Mouse (Mus musculus) kidney, embryonic 15.5 days (tissue): ENCODE data around the gene Usp33. TPM values are rescaled to one million over a fixed set of nuclear protein-coding genes. Genes with fewer than 3 reads are reported as not detected.
A peak's percentile ranks its signal among the peaks of the same experiment; 100 is the strongest.
"Not testable (repeated sequence)": the region's sequence is repeated elsewhere in the genome, so short reads cannot be mapped to it uniquely, and the experiment has no call there.

Experiments
- ATAC-seq: fragments of 200-750 bp; cut with Nextera tagmentation; replicated peaks from 2 replicates; pipeline ENCODE4 v1.8.0; 2017; ENCODE audit warnings: moderate TSS enrichment; ENCODE audit not compliant: low FRiP score
- H3K27ac ChIP-seq: fragments of 300-500 bp; sonication (generic); 2 replicates; pipeline ENCODE4 v1.5.1; 2015; ENCODE audit warnings: mild to moderate bottlenecking, inconsistent platforms
- H3K27me3 ChIP-seq: fragments of 300-500 bp; sonication (generic); 2 replicates; pipeline ENCODE4 v1.6.1; 2015; ENCODE audit warnings: inconsistent platforms
- H3K36me3 ChIP-seq: fragments of 300-500 bp; sonication (generic); 2 replicates; pipeline ENCODE4 v1.6.1; 2015; ENCODE audit warnings: inconsistent platforms
- H3K4me1 ChIP-seq: fragments of 300-500 bp; sonication (generic); 2 replicates; pipeline ENCODE4 v1.6.1; 2015; ENCODE audit warnings: inconsistent platforms
- H3K4me2 ChIP-seq: fragments of 300-500 bp; sonication (generic); 2 replicates; pipeline ENCODE4 v1.6.1; 2015; ENCODE audit warnings: moderate library complexity, mild to moderate bottlenecking, inconsistent platforms
- H3K4me3 ChIP-seq: fragments of 300-500 bp; sonication (generic); replicated peaks from 2 replicates; pipeline ENCODE4 v1.5.1; 2015; ENCODE audit warnings: mild to moderate bottlenecking, inconsistent platforms
- H3K9ac ChIP-seq: fragments of 300-500 bp; sonication (generic); 2 replicates; pipeline ENCODE4 v1.6.1; 2015; ENCODE audit warnings: mild to moderate bottlenecking, inconsistent platforms
- H3K9me3 ChIP-seq: fragments of 300-500 bp; sonication (generic); replicated peaks from 2 replicates; pipeline ENCODE4 v1.6.1; 2016; ENCODE audit warnings: inconsistent platforms
- WGBS: fragments of 180-500 bp; shearing (Covaris S2); methylation state at CpG from one replicate; pipeline ENCODE4 v1.1.7; 2015; ENCODE audit warnings: mixed read lengths; 5-methylcytosine and 5-hydroxymethylcytosine counted together
- polyA plus RNA-seq: library from polyadenylated mRNA; unstranded; fragments of >200 nt; fragmentation: Nextera tagmentation; extraction: Ambion mirVana; gene quantifications from 2 replicates; pipeline ENCODE4 v1.2.1, GENCODE M21; 2015

Usp33 gene
- polyA plus RNA-seq, 1 experiment from 2014 or later: 40.3 TPM

- not testable (repeated sequence) for H3K4me2 ChIP-seq, H3K4me1 ChIP-seq, H3K27me3 ChIP-seq, H3K4me3 ChIP-seq, H3K9ac ChIP-seq, H3K9me3 ChIP-seq, H3K27ac ChIP-seq, ATAC-seq
- WGBS: 83% methylated on average over 9 of the region's 9 CpGs
- peaks cover 28% of the 10 kb centered on the region for H3K36me3 ChIP-seq
Measured at GRCm38 (mm10) chr3:152316447-152317173, 29.7 kb upstream of the Usp33 start.

- WGBS: 91% methylated on average over 10 of the region's 10 CpGs
- Histone ChIP-seq H3K27me3 (no peaks in the 10 kb centered on the region), H3K4me1 (no peaks in the 10 kb centered on the region), H3K27ac (no peak overlapping the region), H3K9ac (no peak overlapping the region), H3K9me3 (no peaks in the 10 kb centered on the region), H3K4me2 (no peak overlapping the region), H3K4me3 (no peak overlapping the region), H3K36me3 (peaks cover 15% of the 10 kb centered on the region)
- no peak for ATAC-seq
Measured at GRCm38 (mm10) chr3:152320972-152321645, 25.2 kb upstream of the Usp33 start.

GRCm38 (mm10) chr3:152321765-152322547, 24.3 kb upstream of the Usp33 start:
- H3K4me1 ChIP-seq: no peaks in the 10 kb centered on the region
- no peak overlapping the region for H3K4me3 ChIP-seq
- H3K27ac ChIP-seq: no peak overlapping the region
- peaks cover 15% of the 10 kb centered on the region for H3K36me3 ChIP-seq
- no peak overlapping the region for H3K9ac ChIP-seq
- ATAC-seq: no peak
- H3K4me2 ChIP-seq: no peak overlapping the region
- H3K9me3 ChIP-seq: no peaks in the 10 kb centered on the region
- no peaks in the 10 kb centered on the region for H3K27me3 ChIP-seq
- 92% methylated on average over 8 of the region's 8 CpGs for WGBS

- Histone ChIP-seq H3K4me3 (no peak overlapping the region), H3K27ac (no peak overlapping the region), H3K9me3 (no peaks in the 10 kb centered on the region), H3K4me2 (no peak overlapping the region), H3K9ac (no peak overlapping the region), H3K36me3 (peaks cover 43% of the 10 kb centered on the region), H3K4me1 (peaks cover 12% of the 10 kb centered on the region), H3K27me3 (no peaks in the 10 kb centered on the region)
- peak; percentile 68; the same call in 1 of the 2 replicates for ATAC-seq
- 80% methylated on average over 6 of the region's 6 CpGs for WGBS
Measured at GRCm38 (mm10) chr3:152332104-152332503, 14.2 kb upstream of the Usp33 start.

- 40% methylated on average over 15 of the region's 15 CpGs for WGBS
Measured at GRCm38 (mm10) chr3:152332545-152333300, 13.6 kb upstream of the Usp33 start.

GRCm38 (mm10) chr3:152333641-152334040, 12.6 kb upstream of the Usp33 start:
- H3K27me3 ChIP-seq: no peaks in the 10 kb centered on the region
- 88% methylated on average over 10 of the region's 10 CpGs for WGBS
- no peak overlapping the region for H3K27ac ChIP-seq
- no peak overlapping the region for H3K4me2 ChIP-seq
- H3K4me3 ChIP-seq: no peak overlapping the region
- no peak overlapping the region for H3K9ac ChIP-seq
- H3K9me3 ChIP-seq: no peaks in the 10 kb centered on the region
- H3K36me3 ChIP-seq: peaks cover 50% of the 10 kb centered on the region
- peaks cover 12% of the 10 kb centered on the region for H3K4me1 ChIP-seq
- ATAC-seq: no peak

More at GRCm38 (mm10) chr3:152332545-152333300, 13.6 kb upstream of the Usp33 start:
- no peak overlapping the region for H3K4me3 ChIP-seq
- peak; percentile 97 for ATAC-seq
- no peaks in the 10 kb centered on the region for H3K27me3 ChIP-seq
- H3K4me2 ChIP-seq: no peak overlapping the region
- peak overlapping the region; percentile 63 for H3K27ac ChIP-seq
- no peaks in the 10 kb centered on the region for H3K9me3 ChIP-seq
- H3K36me3 ChIP-seq: peaks cover 49% of the 10 kb centered on the region
- peaks cover 12% of the 10 kb centered on the region for H3K4me1 ChIP-seq
- no peak overlapping the region for H3K9ac ChIP-seq

GRCm38 (mm10) chr3:152336085-152336484, 10.2 kb upstream of the Usp33 start:
- ATAC-seq: no peak
- Histone ChIP-seq H3K27me3 (no peaks in the 10 kb centered on the region), H3K4me3 (no peak overlapping the region), H3K9me3 (no peaks in the 10 kb centered on the region), H3K27ac (no peak overlapping the region), H3K36me3 (peaks cover 52% of the 10 kb centered on the region), H3K9ac (no peak overlapping the region), H3K4me1 (peaks cover 21% of the 10 kb centered on the region), H3K4me2 (no peak overlapping the region)
- WGBS: 91% methylated on average over 8 of the region's 8 CpGs

- Histone ChIP-seq H3K4me1 (peaks cover 9% of the 10 kb centered on the region; the same call in 1 of the 2 replicates), H3K27ac (0 out of 2 replicates have a peak within 1 kb of the TSS, but pooled peaks have one; percentile 1), H3K36me3 (peaks cover 28% of the 10 kb centered on the region), H3K9ac (peak within 1 kb of the TSS; percentile 54), H3K27me3 (no peaks in the 10 kb centered on the region), H3K4me3 (peak within 1 kb of the TSS; percentile 64), H3K4me2 (peak within 1 kb of the TSS; percentile 59), H3K9me3 (no peaks in the 10 kb centered on the region)
- peak; percentile 91 for ATAC-seq
- 3% methylated on average over 54 of the region's 54 CpGs for WGBS
Measured at GRCm38 (mm10) chr3:152339862-152340557, 6.3 kb upstream of the Usp33 start, which contains the start of gene Miga1. Gene Miga1, minus strand, starts transcription at chr3:152340407.

- Histone ChIP-seq H3K27me3 (no peaks in the 10 kb centered on the region), H3K4me3 (no peak overlapping the region), H3K4me2 (no peak overlapping the region), H3K36me3 (peaks cover 2% of the 10 kb centered on the region; the same call in 1 of the 2 replicates), H3K4me1 (peaks cover 17% of the 10 kb centered on the region), H3K27ac (no peak overlapping the region), H3K9ac (no peak overlapping the region), H3K9me3 (no peaks in the 10 kb centered on the region)
- ATAC-seq: no peak
- WGBS: 90% methylated on average over 15 of the region's 15 CpGs
Measured at GRCm38 (mm10) chr3:152342961-152343517, 3.2 kb upstream of the Usp33 start.

- peak; percentile 82 for ATAC-seq
- H3K4me1 ChIP-seq: peaks cover 16% of the 10 kb centered on the region
- no peaks in the 10 kb centered on the region for H3K27me3 ChIP-seq
- peak overlapping the region; percentile 79 for H3K27ac ChIP-seq
- H3K9ac ChIP-seq: peak overlapping the region; percentile 85
- no peaks in the 10 kb centered on the region for H3K36me3 ChIP-seq
- peak overlapping the region; percentile 63 for H3K4me2 ChIP-seq
- H3K4me3 ChIP-seq: peak overlapping the region; percentile 70
- no peaks in the 10 kb centered on the region for H3K9me3 ChIP-seq
- WGBS: under 1% methylated on average over 44 of the region's 54 CpGs
Measured at GRCm38 (mm10) chr3:152346633-152347141, 409 bp downstream of the Usp33 start.
